Mouse (Mus musculus): ENCODE measurements at regions not wholly inside any gene's neighbourhood (a gene's known extent, or its start where the extent isn't known, plus 50 kb on each side); places are given as distances from the start of the nearest gene placed in this dataset.

DNA sequence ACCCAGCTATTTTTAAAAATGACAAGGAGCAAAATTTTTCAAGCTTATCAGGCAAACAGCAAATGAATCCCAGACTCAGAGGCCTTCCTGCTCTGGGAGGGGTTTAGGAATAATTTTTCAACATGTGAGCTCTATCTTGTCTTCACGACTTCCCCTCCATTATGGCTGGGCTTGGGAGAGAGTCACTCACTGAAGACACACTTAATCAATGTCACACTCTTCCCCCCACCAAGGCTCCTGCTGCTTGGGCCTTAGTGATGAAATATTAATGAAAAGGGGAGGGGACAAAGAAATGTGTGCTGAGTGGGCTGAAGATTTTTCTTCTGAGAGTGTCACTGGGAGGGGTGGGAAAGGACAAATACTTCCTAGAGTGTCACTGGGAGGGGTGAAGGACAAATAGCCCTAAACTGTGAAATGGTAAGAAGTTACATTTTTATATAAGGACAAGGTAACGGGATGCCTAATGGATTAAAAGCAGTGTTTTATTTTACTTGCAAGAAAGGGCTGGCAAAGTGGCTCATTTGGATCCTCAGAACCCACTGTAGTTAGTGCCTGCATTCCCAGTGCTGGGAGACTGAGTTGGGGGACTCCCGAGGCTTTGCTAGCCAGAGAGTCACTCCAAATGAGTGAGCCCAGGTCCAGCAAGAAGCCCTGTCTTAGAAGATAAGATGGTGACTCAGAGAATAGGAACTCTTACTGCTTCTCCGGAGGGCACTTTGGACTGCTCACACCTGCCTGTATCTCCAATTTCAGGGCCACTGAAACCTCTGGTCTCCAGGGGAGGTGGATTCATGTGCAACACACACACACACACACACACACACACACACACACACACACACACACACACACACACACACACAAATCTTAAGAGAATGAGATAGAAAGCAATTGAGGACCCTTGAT is 258.5 kb downstream of the Sox11 start:
- H3K36me3 ChIP-seq: no peaks in the 10 kb centered on the region
- H3K4me3 ChIP-seq (replicated peaks): no peak overlapping the region
- H3K4me1 ChIP-seq: peaks cover 9% of the 10 kb centered on the region; the same call in 1 of the 2 replicates
- H3K27me3 ChIP-seq (replicated peaks): no peaks in the 10 kb centered on the region
- no peak overlapping the region for H3K27ac ChIP-seq
- no peak overlapping the region for H3K4me2 ChIP-seq
- H3K9me3 ChIP-seq: no peaks in the 10 kb centered on the region
- no peak for ATAC-seq (ENCODE audit: insufficient read depth, low FRiP score, low read depth)
- 32% methylated on average over 4 of the region's 4 CpGs for WGBS
- H3K9ac ChIP-seq: no peak overlapping the region

DNA sequence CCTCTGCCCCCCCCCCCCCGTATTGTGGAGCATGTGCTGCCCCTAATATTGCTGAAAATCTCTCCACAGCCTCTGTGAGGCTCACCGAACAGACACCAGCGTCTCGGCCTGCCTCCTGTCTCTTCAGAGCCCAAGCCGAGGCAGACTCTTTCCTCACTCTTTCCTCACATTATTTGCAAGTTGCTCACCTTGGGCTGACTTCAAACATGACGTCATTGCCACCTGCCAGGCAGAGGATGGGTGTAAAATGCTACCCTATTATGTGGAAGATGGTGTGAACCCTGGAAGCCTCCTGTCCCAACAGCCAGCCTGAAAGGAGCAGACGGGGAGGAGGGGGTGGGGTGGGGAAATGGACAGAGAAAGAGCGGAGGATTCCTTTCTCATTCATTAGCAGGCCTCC is 259.3 kb downstream of the Sox11 start:
- Histone ChIP-seq H3K9me3 (no peaks in the 10 kb centered on the region), H3K4me2 (peak overlapping the region; percentile 51), H3K9ac (no peak overlapping the region), H3K27ac (no peak overlapping the region; the same call in 1 of the 2 replicates), H3K27me3 (replicated peaks) (no peaks in the 10 kb centered on the region), H3K36me3 (no peaks in the 10 kb centered on the region), H3K4me1 (peaks cover 9% of the 10 kb centered on the region; the same call in 1 of the 2 replicates), H3K4me3 (replicated peaks) (peak overlapping the region; percentile 12; the same call in 1 of the 2 replicates)
- 2% methylated on average over 7 of the region's 8 CpGs for WGBS
- ATAC-seq (ENCODE audit: insufficient read depth, low FRiP score, low read depth): no peak; the same call in 1 of the 2 replicates

- Histone ChIP-seq H3K27ac (no peak overlapping the region), H3K36me3 (no peaks in the 10 kb centered on the region), H3K27me3 (replicated peaks) (no peaks in the 10 kb centered on the region), H3K4me2 (peak overlapping the region; percentile 51), H3K9ac (no peak overlapping the region), H3K9me3 (no peaks in the 10 kb centered on the region), H3K4me3 (replicated peaks) (peak overlapping the region; percentile 12; the same call in 1 of the 2 replicates), H3K4me1 (peaks cover 9% of the 10 kb centered on the region; the same call in 1 of the 2 replicates)
- peak; percentile 35; the same call in 1 of the 2 replicates for ATAC-seq (ENCODE audit: insufficient read depth, low FRiP score, low read depth)
- WGBS: 3% methylated on average over 8 of the region's 8 CpGs
These were observed 259.8 kb downstream of the Sox11 start for GRCm38 (mm10) chr12:27082624-27083023.

- no peak for ATAC-seq (ENCODE audit: insufficient read depth, low FRiP score, low read depth)
- H3K27me3 ChIP-seq (replicated peaks): no peaks in the 10 kb centered on the region
- H3K36me3 ChIP-seq: no peaks in the 10 kb centered on the region
- H3K4me1 ChIP-seq: no peaks in the 10 kb centered on the region
- no peak overlapping the region for H3K9ac ChIP-seq
- H3K4me3 ChIP-seq (replicated peaks): no peak overlapping the region
- H3K4me2 ChIP-seq: no peak overlapping the region
- no peaks in the 10 kb centered on the region for H3K9me3 ChIP-seq
- no peak overlapping the region for H3K27ac ChIP-seq
- 78% methylated on average over 6 of the region's 6 CpGs for WGBS
These were observed 266.2 kb downstream of the Sox11 start for GRCm38 (mm10) chr12:27076107-27076738.

DNA sequence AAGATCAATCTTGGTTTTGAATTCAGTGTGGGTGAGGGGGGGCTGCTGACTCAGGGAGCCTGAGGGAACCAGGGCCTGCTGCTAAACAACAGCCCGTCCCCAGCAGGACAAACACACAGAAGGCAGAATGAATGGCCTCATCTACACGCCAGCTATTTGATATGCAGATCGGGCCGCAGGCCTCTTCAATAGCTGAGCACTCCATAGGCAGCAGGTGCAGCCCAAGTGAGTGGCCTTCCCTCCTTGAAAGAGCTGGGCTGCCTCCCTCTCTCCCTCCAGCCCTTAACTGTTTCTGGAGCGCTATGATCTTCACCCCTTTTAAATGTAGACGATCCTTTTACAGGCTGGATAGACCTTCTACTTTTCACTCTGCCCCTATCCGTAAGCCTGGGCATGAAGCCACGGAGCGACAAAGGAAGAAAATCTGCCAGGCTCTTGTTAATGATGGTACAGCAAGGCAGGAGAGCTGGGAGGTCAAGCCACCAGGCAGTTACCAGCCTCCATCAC is 277.3 kb downstream of the Sox11 start:
- Histone ChIP-seq H3K36me3 (no peaks in the 10 kb centered on the region), H3K27me3 (replicated peaks) (no peaks in the 10 kb centered on the region), H3K9me3 (no peaks in the 10 kb centered on the region), H3K4me1 (peaks cover 15% of the 10 kb centered on the region), H3K27ac (no peak overlapping the region), H3K9ac (no peak overlapping the region), H3K4me3 (replicated peaks) (no peak overlapping the region), H3K4me2 (no peak overlapping the region)
- ATAC-seq (ENCODE audit: insufficient read depth, low FRiP score, low read depth): no peak
- 59% methylated on average over 9 of the region's 9 CpGs for WGBS

GRCm38 (mm10) chr12:27063518-27063917 is 278.9 kb downstream of the Sox11 start:
- Histone ChIP-seq H3K27me3 (replicated peaks) (no peaks in the 10 kb centered on the region), H3K36me3 (no peaks in the 10 kb centered on the region), H3K4me3 (replicated peaks) (no peak overlapping the region), H3K4me1 (peaks cover 15% of the 10 kb centered on the region), H3K9ac (no peak overlapping the region), H3K4me2 (no peak overlapping the region), H3K9me3 (no peaks in the 10 kb centered on the region), H3K27ac (no peak overlapping the region)
- WGBS: 98% methylated on average over 4 of the region's 4 CpGs
- no peak for ATAC-seq (ENCODE audit: insufficient read depth, low FRiP score, low read depth)

- no peaks in the 10 kb centered on the region for H3K36me3 ChIP-seq
- peaks cover 15% of the 10 kb centered on the region for H3K4me1 ChIP-seq
- no peaks in the 10 kb centered on the region for H3K9me3 ChIP-seq
- no peak overlapping the region for H3K27ac ChIP-seq
- H3K4me3 ChIP-seq (replicated peaks): no peak overlapping the region
- ATAC-seq (ENCODE audit: insufficient read depth, low FRiP score, low read depth): no peak
- H3K9ac ChIP-seq: no peak overlapping the region
- 68% methylated on average over 6 of the region's 6 CpGs for WGBS
- H3K27me3 ChIP-seq (replicated peaks): no peaks in the 10 kb centered on the region
- H3K4me2 ChIP-seq: peak overlapping the region; percentile 60
These were observed 279.7 kb downstream of the Sox11 start for GRCm38 (mm10) chr12:27062511-27063264.

- peak overlapping the region; percentile 24; the same call in 1 of the 2 replicates for H3K4me3 ChIP-seq (replicated peaks)
- no peaks in the 10 kb centered on the region for H3K27me3 ChIP-seq (replicated peaks)
- H3K9ac ChIP-seq: no peak overlapping the region
- peak overlapping the region; percentile 60 for H3K4me2 ChIP-seq
- ATAC-seq (ENCODE audit: insufficient read depth, low FRiP score, low read depth): no peak
- H3K36me3 ChIP-seq: no peaks in the 10 kb centered on the region
- H3K9me3 ChIP-seq: no peaks in the 10 kb centered on the region
- H3K27ac ChIP-seq: no peak overlapping the region
- 6% methylated on average over 10 of the region's 10 CpGs for WGBS
- H3K4me1 ChIP-seq: peaks cover 15% of the 10 kb centered on the region
These were observed 280.3 kb downstream of the Sox11 start for GRCm38 (mm10) chr12:27062061-27062461.

- Histone ChIP-seq H3K4me1 (peaks cover 15% of the 10 kb centered on the region), H3K27ac (no peak overlapping the region), H3K9ac (no peak overlapping the region), H3K4me2 (peak overlapping the region; percentile 60), H3K4me3 (replicated peaks) (no peak overlapping the region), H3K9me3 (no peaks in the 10 kb centered on the region), H3K27me3 (replicated peaks) (no peaks in the 10 kb centered on the region), H3K36me3 (no peaks in the 10 kb centered on the region)
- WGBS: 21% methylated on average over 17 of the region's 17 CpGs
- no peak for ATAC-seq (ENCODE audit: insufficient read depth, low FRiP score, low read depth)
These were observed 281.2 kb downstream of the Sox11 start for GRCm38 (mm10) chr12:27060899-27061762.

GRCm38 (mm10) chr12:27059885-27060284 is 282.5 kb downstream of the Sox11 start:
- Histone ChIP-seq H3K9ac (no peak overlapping the region), H3K4me3 (replicated peaks) (no peak overlapping the region), H3K27ac (no peak overlapping the region), H3K4me2 (no peak overlapping the region), H3K36me3 (no peaks in the 10 kb centered on the region), H3K9me3 (no peaks in the 10 kb centered on the region), H3K27me3 (replicated peaks) (no peaks in the 10 kb centered on the region), H3K4me1 (peaks cover 15% of the 10 kb centered on the region)
- 45% methylated on average over 4 of the region's 4 CpGs for WGBS
- ATAC-seq (ENCODE audit: insufficient read depth, low FRiP score, low read depth): no peak

- Histone ChIP-seq H3K9me3 (no peaks in the 10 kb centered on the region), H3K9ac (no peak overlapping the region), H3K4me1 (no peaks in the 10 kb centered on the region), H3K4me2 (no peak overlapping the region), H3K27ac (no peak overlapping the region), H3K27me3 (replicated peaks) (no peaks in the 10 kb centered on the region), H3K4me3 (replicated peaks) (no peak overlapping the region), H3K36me3 (no peaks in the 10 kb centered on the region)
- ATAC-seq (ENCODE audit: insufficient read depth, low FRiP score, low read depth): no peak
- 88% methylated on average over 4 of the region's 4 CpGs for WGBS
These were observed 288.0 kb downstream of the Sox11 start for GRCm38 (mm10) chr12:27054411-27054810.

All from stomach, embryonic 15.5 days (tissue).